Mouse (Mus musculus): ENCODE results near the gene H2-Oa. TPM values are rescaled to one million over a fixed set of nuclear protein-coding genes. Genes with fewer than 3 reads are reported as not detected.

The H2-Oa gene
- total RNA-seq, 2 experiments from 2014 or later: 0.33 to 0.54 TPM

GRCm38 (mm10) chr17:34099531-34099930 is 7.4 kb downstream of the H2-Oa start:
- no peak for DNase-seq
- intact Hi-C loops (cut with DNase I): no loop called here

GRCm38 (mm10) chr17:34101185-34101584 is 9.0 kb downstream of the H2-Oa start:
- intact Hi-C loops (cut with DNase I): loop anchor here (1.0 to 10.0 kb wide), 3 partner anchors 31 to 134 kb away; partner anchors contain the start of gene H2-Ob

GRCm38 (mm10) chr17:34101604-34102032 is 9.5 kb downstream of the H2-Oa start:
- intact Hi-C loops (cut with DNase I): loop anchor here (1.0 to 10.0 kb wide), 3 partner anchors 31 to 133 kb away; partner anchors contain the start of gene H2-Ob
- DNase-seq: peak; percentile 93 to 95

More at GRCm38 (mm10) chr17:34101185-34101584, 9.0 kb downstream of the H2-Oa start:
- no peak for DNase-seq

GRCm38 (mm10) chr17:34102831-34103230 is 10.7 kb downstream of the H2-Oa start:
- intact Hi-C loops (cut with DNase I): loop anchor here (10.0 kb wide), 1 partner anchor 132 kb away; the partner anchor contains the start of gene H2-Ob
- DNase-seq: no peak

- intact Hi-C loops (cut with DNase I): loop anchor here (10.0 kb wide), 1 partner anchor 130 kb away; the partner anchor contains the start of gene H2-Ob
- no peak for DNase-seq
These were observed 12.7 kb downstream of the H2-Oa start for GRCm38 (mm10) chr17:34104804-34105203.

- no peak for DNase-seq
- intact Hi-C loops (cut with DNase I): loop anchor here (10.0 kb wide), 1 partner anchor 128 kb away; the partner anchor contains the start of gene H2-Ob
These were observed 14.4 kb downstream of the H2-Oa start for GRCm38 (mm10) chr17:34106555-34106954.

- intact Hi-C loops (cut with DNase I): loop anchor here (10.0 kb wide), 1 partner anchor 128 kb away; the partner anchor contains the start of gene H2-Ob
- DNase-seq: no peak
These were observed 15.1 kb downstream of the H2-Oa start for GRCm38 (mm10) chr17:34107109-34107867.

GRCm38 (mm10) chr17:34108460-34108859 is 16.3 kb downstream of the H2-Oa start:
- intact Hi-C loops (cut with DNase I): loop anchor here (10.0 kb wide), 1 partner anchor 126 kb away; the partner anchor contains the start of gene H2-Ob
- DNase-seq: no peak

GRCm38 (mm10) chr17:34109038-34109805 is 17.1 kb downstream of the H2-Oa start:
- intact Hi-C loops (cut with DNase I): loop anchor here (10.0 kb wide), 1 partner anchor 126 kb away; the partner anchor contains the start of gene H2-Ob

GRCm38 (mm10) chr17:34109806-34110195 is 17.7 kb downstream of the H2-Oa start:
- no peak for DNase-seq
- intact Hi-C loops (cut with DNase I): loop anchor here (10.0 kb wide), 3 partner anchors 125 to 1135 kb away; partner anchors contain the start of genes Ddx39b and H2-Ob

More at GRCm38 (mm10) chr17:34109038-34109805, 17.1 kb downstream of the H2-Oa start:
- no peak for DNase-seq

- intact Hi-C loops (cut with DNase I): loop anchor here (10.0 kb wide), 2 partner anchors 1044 to 1134 kb away; partner anchors contain the start of gene Ddx39b
- DNase-seq: no peak
These were observed 18.2 kb downstream of the H2-Oa start for GRCm38 (mm10) chr17:34110309-34110708.

- no peak for DNase-seq
- intact Hi-C loops (cut with DNase I): loop anchor here (10.0 kb wide), 2 partner anchors 1041 to 1131 kb away; partner anchors contain the start of gene Ddx39b
These were observed 22.0 kb downstream of the H2-Oa start for GRCm38 (mm10) chr17:34114114-34114513.

- DNase-seq: no peak
- intact Hi-C loops (cut with DNase I): loop anchor here (5.0 to 10.0 kb wide), 3 partner anchors 85 to 1128 kb away; partner anchors contain the start of genes Ddx39b, Rxrb and Slc39a7
These were observed 24.7 kb downstream of the H2-Oa start for GRCm38 (mm10) chr17:34116736-34117370.

GRCm38 (mm10) chr17:34117421-34118112 is 25.4 kb downstream of the H2-Oa start:
- intact Hi-C loops (cut with DNase I): loop anchor here (5.0 to 10.0 kb wide), 3 partner anchors 85 to 1127 kb away; partner anchors contain the start of genes Ddx39b, Rxrb and Slc39a7
- DNase-seq: no peak

GRCm38 (mm10) chr17:34118113-34118872 is 26.2 kb downstream of the H2-Oa start:
- intact Hi-C loops (cut with DNase I): loop anchor here (5.0 to 10.0 kb wide), 3 partner anchors 86 to 1127 kb away; partner anchors contain the start of genes Ddx39b, Rxrb and Slc39a7
- peak; percentile 41 to 50 for DNase-seq

GRCm38 (mm10) chr17:34118873-34119248 is 26.7 kb downstream of the H2-Oa start:
- no peak for DNase-seq
- intact Hi-C loops (cut with DNase I): loop anchor here (5.0 to 10.0 kb wide), 3 partner anchors 87 to 1126 kb away; partner anchors contain the start of genes Ddx39b, Rxrb and Slc39a7

- intact Hi-C loops (cut with DNase I): loop anchor here (5.0 to 10.0 kb wide), 4 partner anchors 87 to 1125 kb away; partner anchors contain the start of genes Agpat1, Ddx39b, Rnf5 and Rxrb
- DNase-seq: peak; percentile 99
These were observed 27.4 kb downstream of the H2-Oa start, which contains the start of gene H2-DMa for GRCm38 (mm10) chr17:34119249-34120179. Gene H2-DMa, plus strand, starts transcription at chr17:34119541.

Measured in heart, postnatal 14 days (tissue).